Mouse (Mus musculus): Measurements from ENCODE around the gene Ubap1. TPM values are rescaled to one million over a fixed set of nuclear protein-coding genes. Genes with fewer than 3 reads are reported as not detected.

Gene Ubap1
- 10 to 100 TPM; 40.7 to 42.0 TPM for total RNA-seq (2021)

DNA sequence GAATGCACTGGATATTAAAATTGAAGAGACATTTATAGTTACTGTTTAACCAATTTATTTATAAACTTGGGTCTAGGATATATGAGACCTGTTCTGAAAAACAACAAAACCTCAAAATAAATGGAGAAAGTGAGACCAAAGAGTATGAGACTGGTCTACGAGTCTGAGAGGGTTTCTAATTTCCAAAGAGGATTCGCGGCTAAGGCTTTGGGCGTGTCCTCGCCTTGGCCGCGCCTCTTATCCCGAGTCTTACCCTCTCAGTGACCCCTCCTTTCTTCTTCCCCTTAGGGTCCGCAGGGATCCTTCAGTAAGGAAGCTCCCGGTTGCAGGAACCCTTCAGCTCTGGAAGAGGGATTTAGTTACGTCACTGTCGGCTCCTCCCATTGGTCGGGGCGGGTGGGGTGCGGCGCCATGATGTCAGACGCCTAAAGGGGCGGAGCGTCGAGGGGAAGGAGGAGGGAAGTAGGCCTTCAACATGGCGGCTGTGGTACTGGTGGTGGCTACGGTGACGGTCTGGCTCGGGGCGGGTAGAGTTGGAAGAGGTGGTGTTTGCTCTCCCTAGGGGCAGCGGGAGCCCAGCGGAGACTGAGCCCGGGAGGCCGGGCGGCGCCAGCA is at the start of gene Ubap1:
Gene Ubap1 (plus strand): TSS at position 413 of the 615 bp plus-strand sequence.
- DNase-seq = peak; percentile 91

DNA sequence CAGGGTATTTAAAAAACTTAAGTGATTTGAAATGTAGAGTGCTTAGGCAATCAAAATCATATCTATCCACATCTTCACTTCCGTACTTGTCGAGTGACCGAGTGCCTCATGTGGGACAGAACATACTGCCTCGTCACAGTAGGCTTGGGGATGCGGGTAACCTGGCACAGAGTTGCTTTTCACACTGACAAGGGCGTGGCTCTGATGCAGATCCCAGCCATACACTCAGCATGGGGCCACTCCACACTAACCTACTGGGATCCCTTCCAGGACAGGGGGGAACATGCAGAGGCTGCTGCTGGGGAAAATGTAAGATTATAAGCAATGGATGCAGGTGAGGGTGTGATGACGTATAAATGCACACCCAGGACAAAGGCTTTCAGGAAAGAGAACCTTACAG is 45.1 kb upstream of the Ubap1 start:
- no peak for DNase-seq

DNA sequence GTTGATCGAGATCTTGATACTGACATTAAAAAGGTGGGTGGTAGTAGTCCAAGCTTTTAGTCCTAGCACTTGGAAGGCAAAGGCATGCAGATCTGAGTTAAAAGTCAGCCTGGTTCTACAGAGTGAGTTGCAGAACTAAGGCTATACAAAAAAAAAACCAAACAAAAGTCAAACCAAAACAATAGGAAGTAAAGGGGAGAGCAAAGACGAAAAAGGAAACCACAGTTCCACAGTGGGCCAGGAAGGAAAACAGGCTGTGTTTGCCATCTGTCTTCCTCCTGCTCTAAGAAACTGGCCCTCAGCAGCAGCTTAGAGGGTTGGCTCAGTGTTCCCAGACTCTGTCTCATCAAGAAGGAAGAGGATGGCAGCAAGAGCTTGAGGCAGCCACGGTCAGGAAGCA is 44.5 kb upstream of the Ubap1 start:
- DNase-seq = peak in 1 of 2 experiments; percentile 32

DNA sequence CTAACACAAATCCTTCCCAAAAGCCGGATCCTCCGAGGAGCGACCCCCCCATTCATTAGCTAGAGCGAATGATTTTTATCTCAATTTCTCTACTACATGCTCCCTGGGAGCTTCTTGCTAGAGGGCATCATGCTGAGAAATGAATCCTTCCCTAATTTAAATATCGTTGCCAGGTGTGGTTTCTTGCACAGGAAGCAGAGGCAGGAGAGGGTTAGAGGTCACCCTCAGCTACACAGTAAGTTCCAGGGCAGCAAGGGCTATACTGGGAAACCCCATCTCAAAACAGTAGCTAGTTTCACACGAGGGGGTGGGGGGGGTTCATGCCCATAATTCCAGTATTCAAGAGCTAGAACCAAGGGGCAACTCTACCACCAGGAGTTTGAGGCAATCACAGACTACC is 41.4 kb upstream of the Ubap1 start:
- DNase-seq = no peak

DNA sequence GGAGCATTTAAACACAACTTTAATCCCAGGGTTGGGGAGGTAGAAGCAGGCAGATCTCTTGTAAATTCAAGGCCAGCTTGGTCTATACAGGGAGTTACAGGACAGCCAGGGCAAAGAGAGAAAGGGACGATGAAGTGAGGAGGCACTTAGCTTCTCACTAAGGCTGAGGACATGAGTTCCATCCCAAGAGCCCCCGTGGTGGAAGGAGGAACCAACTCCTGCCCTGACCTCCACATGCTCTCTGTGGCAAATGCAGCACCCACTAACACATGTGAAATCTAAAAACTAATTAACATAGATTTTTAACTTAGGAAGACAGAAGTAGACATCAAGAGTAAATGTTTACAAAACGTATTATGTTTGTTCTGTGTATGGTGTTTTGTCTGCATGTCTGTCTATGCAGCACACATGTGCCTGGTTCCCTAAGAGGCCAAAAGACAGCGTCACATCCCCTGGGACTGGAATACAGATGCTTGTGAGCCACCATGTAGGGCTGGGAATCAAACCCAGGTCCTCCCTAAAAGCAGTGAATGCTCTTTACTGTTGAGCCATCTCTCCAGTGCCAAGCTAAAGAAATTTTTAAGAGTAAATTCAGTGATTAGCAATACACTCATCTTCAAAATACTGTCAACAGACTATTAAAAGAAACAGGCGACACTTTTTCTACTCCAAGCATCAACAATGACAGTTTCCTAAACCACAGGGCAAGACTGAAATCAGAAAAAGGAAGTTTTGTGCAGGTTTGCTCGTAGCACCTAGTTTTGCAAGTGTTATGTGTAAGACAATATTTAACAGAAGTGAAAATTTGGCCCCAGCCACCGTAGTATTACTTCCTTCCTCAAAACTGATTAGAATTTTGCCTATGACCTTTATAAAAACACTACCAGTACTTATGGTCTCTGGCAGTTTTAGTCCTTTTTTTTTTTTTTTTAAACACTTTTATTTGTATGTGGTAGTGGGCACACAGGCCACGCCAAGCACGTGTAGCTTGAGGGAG is 37.9 kb upstream of the Ubap1 start:
- no peak for DNase-seq

DNA sequence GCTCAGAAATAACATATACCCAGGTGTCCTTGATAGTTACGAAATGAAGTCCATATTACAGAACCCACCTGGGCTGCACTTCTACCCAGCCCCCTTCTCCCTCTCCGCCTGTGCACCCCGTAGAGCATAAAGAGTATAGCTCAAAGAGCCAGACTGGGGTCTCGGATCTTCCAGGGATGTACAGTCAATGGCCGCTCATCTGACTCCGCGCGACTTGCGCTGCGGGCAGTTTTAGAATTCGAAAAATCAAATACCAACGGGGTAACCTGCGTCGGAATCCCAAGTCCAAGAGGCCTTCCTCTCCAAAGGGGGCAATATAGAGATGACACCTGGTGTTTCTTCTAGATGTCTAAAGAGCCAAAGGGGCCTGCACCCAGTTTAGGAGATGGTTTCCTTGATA is 35.1 kb upstream of the Ubap1 start:
- DNase-seq = no peak

DNA sequence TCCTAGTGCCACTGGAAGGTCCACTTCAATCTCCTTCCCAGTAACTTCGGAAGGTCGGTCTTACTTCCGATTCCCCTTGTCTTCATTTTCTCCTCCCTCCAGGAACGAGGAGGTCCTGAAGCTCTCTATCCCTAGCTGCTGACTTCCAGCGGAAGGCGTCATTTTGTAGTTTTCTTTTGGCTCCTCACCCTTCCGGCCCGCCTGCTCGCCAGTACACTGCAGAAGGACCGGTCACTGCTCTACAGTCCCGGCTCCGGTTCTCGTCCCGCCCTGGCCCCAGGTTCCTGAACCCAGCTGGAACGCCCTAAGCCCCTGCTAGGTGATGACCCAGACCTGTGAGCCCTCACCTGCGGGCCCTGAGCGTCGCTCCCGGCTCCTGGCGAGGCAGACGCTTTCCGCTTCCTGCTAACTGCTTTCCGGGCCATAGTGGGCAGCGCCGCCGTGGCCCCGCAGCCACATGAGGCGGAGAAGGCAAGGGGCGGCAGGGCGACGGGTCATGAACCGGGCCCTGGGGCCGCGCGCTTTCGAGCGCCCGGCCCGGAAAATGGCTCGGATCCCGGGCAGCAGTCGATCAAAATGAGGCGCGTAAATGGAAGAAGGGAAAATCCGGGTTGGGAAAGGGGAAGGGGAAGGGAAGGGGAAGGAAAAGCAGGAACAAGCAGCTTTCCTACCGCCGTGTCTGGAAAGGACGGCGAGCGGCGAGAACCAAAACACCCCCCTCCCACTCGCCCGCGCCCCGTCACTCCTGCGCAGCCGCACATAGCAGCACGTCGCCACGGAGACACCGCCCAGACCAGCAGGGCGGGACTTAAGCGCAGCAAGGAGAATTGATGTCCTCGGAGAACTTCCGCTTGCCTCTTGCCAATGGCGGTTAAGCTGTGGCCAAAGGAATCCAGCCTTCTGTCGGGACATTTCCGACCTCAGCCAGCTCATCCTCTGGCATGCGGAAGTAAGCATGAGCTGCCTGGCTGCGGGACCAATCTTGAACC is 34.4 kb upstream of the Ubap1 start, which contains the start of gene Dcaf12:
Gene Dcaf12 (minus strand): TSS at position 749 of the 989 bp plus-strand sequence.
- DNase-seq = peak; percentile 95

DNA sequence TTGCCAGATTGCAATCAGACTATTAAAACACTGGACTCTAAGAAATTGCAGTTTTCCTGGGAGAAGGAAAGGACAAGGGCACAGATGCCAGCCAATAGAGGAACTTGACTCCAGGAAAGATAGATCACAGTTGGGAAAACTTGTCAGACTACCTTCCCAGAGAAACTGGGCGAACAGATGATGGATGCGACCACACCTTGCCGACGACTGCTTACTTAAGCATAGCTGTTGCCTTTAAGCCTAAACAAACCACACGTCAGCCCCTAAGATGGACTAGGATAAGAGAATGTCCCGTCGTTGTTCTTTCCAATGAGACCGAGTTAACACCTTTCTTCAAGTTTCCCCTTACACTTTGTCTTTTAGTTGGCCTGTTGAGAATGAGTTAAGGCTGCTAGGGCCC is 33.6 kb upstream of the Ubap1 start:
- no peak for DNase-seq

DNA sequence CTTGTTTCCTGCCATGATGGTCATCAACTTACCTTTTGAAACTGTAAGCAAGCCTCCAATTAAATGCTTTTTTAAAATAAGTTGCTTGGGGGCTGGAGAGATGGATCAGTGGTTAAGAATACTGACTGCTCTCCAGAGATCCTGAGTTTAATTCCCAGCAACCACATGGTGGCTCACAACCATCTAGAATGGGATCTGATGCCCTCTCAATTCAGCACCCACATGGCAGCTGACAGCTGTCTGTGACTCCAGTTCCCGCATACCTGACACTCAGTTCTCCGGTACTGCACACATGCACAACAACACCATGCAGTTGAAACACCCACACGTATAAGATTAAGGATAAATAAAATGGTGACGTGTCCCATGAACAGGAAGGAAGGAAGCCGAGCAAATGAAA is 30.5 kb upstream of the Ubap1 start:
- no peak for DNase-seq

DNA sequence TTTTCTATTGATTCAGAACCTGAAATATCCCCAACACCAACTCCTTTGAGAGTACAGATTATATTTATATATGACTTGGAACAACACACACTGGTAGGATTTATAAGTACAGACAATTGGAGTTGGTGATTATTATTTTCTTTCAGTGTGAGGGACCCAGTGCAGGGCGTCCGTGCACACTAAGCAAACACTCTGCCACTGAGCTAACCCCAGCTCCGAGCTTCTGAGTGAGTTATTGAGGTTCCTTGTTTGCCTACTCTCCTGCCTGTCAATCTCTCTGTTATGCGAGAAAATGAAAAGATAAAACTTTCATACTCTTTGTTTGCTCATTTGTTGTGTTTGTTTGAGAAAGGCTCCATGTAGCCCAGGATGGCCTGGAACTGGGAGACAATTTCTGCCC is 27.8 kb upstream of the Ubap1 start:
- DNase-seq = no peak

DNA sequence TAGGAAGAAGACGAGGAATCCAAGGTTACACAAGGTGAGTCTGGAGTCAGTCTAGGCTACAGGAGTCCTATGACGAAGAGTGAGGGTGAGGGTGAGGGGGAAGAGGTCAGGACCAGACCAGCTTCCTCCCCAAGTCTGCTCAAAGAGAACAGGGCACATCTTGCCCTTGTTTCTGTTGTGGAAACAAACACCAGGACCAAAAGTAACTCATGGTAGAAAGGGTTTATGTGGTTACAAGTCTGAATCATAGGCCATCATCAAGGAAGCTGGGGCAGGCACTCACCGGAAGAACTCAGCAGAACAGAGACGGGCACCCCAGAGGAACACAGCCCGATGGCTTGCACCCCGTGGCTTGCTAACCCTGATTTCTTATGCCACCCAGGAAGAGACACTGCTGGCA is 21.9 kb upstream of the Ubap1 start:
- no peak for DNase-seq

DNA sequence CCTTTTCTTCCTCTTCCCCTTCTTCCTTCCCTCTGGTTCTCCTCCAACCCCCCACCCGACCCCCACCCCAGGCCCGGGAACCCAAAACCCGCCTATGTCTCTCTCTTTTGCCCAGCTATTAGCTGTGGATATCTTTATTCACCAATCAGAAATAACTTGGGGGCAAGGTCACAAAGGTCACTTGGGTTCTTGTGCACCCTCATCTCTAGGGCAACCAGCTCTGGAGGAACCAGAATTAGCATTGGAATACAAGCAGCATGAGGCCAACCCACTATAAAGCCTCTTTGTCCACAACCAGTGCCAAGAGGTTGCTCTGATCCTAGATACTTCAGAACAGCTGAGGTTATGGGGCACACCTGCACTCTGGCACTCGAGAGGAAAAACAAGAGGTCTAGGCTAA is 19.3 kb upstream of the Ubap1 start:
- no peak for DNase-seq

DNA sequence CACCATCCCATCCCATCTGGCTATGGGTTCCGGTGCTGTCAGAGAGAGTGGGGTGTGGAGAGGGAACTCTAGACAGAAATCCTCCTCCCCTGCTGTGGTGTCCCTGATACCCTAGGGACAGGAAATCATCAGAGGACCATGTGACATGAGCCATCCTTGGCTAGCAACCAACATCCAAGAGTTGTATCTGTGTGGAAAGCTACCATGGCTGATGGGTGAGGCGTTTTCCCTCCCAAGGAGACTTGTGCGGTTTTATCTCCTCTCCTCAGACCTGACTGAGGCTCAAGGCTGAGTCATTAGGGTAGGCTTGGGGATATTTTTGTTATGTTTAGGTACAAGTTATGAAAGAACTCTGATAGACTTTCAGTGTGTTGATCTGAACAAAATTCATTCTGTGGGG is 17.7 kb upstream of the Ubap1 start:
- DNase-seq = no peak

DNA sequence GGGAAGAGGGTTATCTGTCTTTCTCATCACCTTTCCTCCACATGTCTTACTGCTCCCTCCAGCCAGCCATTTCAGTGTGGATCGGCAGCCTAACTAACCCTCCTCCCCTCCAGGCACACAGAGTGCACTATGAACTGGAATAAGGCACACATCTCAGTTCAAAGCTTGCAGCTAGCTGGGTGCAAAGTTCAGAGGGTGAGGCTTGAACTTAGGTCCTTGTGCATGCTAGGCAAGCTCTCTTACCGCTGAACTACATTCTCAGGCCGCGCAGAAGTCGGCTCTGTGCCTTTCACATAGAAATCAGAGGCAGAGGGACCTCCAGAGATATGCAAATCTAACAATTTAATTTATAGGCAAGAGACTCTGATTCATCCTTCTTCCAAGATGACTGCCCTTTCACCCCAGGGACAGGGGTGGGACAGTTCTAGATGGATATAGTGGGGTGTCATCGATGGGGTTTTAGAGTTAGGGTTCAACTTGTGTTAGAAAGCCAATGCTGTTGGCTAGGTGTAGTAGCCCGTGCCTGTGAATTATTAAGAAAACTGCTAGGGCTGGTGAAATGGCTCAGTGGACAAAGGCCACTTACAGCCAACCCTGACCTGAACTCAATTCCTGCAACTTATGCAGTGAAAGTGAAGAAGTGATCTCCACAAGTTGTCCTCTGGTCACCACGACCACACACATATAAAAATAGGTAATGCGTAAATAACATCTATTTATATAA is 16.9 kb upstream of the Ubap1 start:
- DNase-seq = no peak

DNA sequence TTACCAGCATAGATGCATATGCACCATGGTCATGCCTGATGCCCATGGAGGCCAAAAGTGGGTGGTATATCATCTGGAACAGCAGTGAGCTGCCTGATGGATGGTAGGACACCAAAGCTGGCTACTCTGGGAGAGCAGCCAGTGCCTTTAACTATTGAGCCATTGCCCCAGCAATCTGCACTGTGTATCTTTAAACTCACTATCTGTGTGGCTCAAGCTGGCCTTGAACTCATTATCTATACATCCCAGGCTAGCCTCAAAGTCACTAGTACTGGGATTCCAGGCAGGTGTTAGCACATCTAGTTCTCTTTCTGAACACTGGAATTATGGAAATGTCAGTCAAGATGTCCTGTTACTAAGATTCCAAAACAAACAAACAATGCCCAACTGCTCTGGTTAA is 12.2 kb upstream of the Ubap1 start:
- DNase-seq = no peak

DNA sequence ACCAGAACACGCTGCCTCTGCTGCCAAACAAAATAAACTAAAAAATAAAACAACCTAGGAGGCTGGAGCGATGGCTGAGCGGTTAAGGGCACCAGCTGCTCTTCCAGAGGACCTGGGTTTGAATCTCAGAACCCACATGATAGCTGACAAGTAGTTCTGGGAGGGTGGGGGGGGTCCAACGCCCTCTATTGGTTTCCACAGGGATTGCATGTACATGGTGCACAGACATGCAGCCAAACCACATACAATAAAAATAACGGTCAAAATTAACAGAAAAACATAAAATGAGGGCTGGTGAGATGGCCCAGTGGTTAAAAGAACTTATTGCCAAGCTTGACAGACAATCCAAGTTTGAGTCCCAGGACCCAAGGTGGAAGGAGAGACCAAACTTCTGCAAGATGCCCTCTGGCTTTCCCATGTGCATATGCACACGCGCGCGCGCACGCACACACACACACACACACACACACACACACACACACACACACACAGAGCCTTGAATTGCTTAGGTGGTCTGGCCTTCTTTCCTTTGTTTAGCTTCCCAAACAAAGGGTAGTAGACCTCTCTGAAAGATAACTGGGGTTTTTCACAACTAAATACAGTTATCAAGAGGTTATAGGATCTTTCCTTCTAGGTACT is 7.8 kb upstream of the Ubap1 start:
- DNase-seq = no peak

DNA sequence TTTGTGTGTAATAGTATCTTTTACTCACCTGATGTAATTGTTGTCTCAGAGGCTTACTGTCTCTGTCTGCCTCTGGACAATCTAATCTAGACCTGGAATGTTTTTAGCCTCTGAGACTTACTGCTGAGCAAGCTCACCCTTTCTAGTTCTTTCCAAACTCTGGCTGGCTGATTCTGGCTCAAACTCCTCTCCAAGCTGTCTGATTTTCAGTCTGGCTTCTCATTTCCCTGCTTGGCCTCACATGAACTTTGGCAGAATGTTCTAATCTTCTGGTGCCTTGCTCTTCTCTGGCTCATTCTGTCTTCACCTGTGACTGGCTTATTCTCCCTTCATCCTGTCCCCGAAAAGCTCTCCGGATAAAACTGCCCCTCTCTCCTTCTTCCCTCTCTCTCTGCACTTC is 2.8 kb upstream of the Ubap1 start:
- no peak for DNase-seq

DNA sequence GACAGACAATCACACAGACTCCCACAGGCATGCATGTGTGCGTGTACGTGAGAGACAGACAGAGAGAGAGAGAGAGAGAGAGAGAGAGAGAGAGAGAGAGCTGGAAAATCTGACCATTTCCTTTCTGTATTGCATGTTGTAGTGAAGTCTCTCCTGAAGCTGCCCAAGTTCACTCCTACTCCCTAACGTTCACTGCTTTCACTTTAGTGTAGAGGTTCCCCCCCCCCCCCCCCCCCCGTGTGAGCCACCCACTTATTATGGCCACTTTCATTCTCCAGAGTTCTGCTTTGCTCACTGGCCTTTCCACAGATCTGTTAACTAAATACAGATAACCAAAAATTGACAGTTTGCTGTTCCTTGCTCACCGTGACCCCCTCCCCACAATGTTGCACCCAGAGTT is 957 bp upstream of the Ubap1 start:
- DNase-seq = no peak

DNA sequence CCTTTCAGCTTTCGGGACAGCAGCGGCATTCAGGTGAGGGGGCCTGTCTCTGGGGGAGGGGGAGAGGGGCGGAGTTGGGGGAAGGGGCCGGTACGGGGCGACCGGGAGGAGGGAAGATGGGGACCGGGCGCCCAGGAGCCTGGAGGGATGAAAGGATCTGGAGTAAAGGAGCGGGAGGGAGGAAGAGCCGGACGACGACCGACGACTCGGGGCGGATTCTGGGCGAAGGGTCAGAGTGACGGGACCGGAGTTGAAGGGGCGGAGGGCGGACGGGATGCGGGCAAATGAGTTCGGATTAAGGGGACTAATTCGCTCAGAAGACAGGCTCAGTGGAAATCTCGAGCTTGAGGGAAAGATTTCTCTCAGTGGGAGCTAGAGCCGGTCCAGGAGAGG is 399 bp downstream of the Ubap1 start:
- DNase-seq = no peak

DNA sequence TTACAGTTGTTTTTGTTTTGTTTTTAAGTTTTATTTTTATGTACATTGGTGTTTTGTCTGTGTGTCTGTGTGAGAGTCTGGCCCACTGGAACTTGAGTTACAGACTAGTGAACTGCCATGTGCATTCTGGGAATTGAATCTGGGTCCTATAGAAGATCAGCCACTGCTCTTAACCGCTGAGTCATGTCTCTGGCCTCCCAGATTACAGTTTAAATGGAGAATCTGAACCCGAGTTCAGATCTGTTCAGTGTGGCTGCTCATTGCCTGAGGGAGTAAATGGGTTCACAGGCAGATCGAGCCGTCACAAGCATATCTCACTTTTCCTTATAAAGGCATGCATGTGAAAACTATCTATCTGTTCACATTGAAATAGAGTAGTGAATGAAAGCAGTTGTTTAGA is 4.0 kb downstream of the Ubap1 start:
- no peak for DNase-seq

DNA sequence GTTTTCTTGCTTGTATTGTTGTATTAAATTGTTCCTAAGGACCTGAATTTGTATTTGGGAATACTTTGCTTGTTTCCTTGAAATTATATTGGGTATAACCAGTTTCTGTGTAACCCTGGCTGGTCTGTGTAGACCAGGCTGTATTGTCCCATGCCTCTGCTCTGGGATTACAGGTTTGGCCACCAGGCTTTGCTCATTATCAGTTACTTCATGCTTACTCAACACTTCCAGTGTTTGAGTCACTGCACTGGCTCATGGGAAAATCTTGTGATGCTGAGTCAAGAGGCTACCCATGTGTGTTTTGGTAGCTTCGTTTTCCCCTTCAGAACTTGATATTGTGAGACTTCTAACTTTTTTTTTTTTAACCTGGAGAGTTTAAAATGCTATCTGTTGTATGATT is 4.5 kb downstream of the Ubap1 start:
- no peak for DNase-seq

Data from layer of hippocampus, postnatal 36 days (tissue).